Mouse (Mus musculus): ENCODE measurements around the gene Coq2. TPM values are rescaled to one million over a fixed set of nuclear protein-coding genes. Genes with fewer than 3 reads are reported as not detected.

Gene Coq2
- polyA plus RNA-seq, 1 experiment from 2014 or later = 46.4 TPM

- Histone ChIP-seq H3K27me3 (no peaks in the 10 kb centered on the region), H3K27ac (0 out of 2 replicates have a peak overlapping the region, but pooled peaks have one; percentile 4), H3K9me3 (no peaks in the 10 kb centered on the region), H3K4me1 (peaks cover 11% of the 10 kb centered on the region; the same call in 1 of the 2 replicates), H3K4me2 (replicated peaks) (peak overlapping the region; percentile 7; the same call in 1 of the 2 replicates), H3K4me3 (no peak overlapping the region), H3K9ac (no peak overlapping the region), H3K36me3 (no peaks in the 10 kb centered on the region)
- ATAC-seq (ENCODE audit: low FRiP score, low read depth) = peak; percentile 69
- WGBS = 52% methylated on average over 9 of the region's 9 CpGs
These were observed 69.1 kb downstream of the Coq2 start for GRCm38 (mm10) chr5:100605828-100606229.

Other genes with a start within 250 kb of the Coq2 start
- gene Lin54, start 174.5 kb downstream of the Coq2 start, polyA plus RNA-seq (2015; fragmentation: Nextera tagmentation; extraction: Ambion mirVana) = 11.0 and 13.4 TPM in 2 replicates
- 225 and 235 TPM in 2 replicates for gene Cops4, start 156.8 kb downstream of the Coq2 start, polyA plus RNA-seq (2015; fragmentation: Nextera tagmentation; extraction: Ambion mirVana)
- 4.5 and 6.0 TPM in 2 replicates for gene Plac8, start 102.9 kb downstream of the Coq2 start, polyA plus RNA-seq (2015; fragmentation: Nextera tagmentation; extraction: Ambion mirVana)
- gene Hpse, start 44.6 kb upstream of the Coq2 start, polyA plus RNA-seq (2015; fragmentation: Nextera tagmentation; extraction: Ambion mirVana) = 3.2 and 4.0 TPM in 2 replicates
- gene Helq, start 123.5 kb upstream of the Coq2 start, polyA plus RNA-seq (2015; fragmentation: Nextera tagmentation; extraction: Ambion mirVana) = 19.6 and 21.2 TPM in 2 replicates
- gene Mrps18c, start 123.5 kb upstream of the Coq2 start, polyA plus RNA-seq (2015; fragmentation: Nextera tagmentation; extraction: Ambion mirVana) = 178 and 179 TPM in 2 replicates
- gene Abraxas1, start 145.8 kb upstream of the Coq2 start, polyA plus RNA-seq (2015; fragmentation: Nextera tagmentation; extraction: Ambion mirVana) = 35.1 and 36.9 TPM in 2 replicates
- gene Gpat3, start 170.6 kb upstream of the Coq2 start, polyA plus RNA-seq (2015; fragmentation: Nextera tagmentation; extraction: Ambion mirVana) = 2.4 and 3.2 TPM in 2 replicates

Measured in limb, embryonic 13.5 days (tissue).